Mouse (Mus musculus): ENCODE data around the gene Ccndbp1. TPM values are rescaled to one million over a fixed set of nuclear protein-coding genes. Genes with fewer than 3 reads are reported as not detected.

The Ccndbp1 gene
- total RNA-seq, 1 experiment from 2014 or later = 51.3 TPM

Small RNA genes within 50 kb of the gene (microRNA-seq; reads per million reads assigned to microRNA genes)
- 0 reads per million in 2 experiments for gene Gm44325

Other genes starting within 250 kb of the Ccndbp1 start
- gene Cdan1, start 158.3 kb upstream of the Ccndbp1 start, total RNA-seq (2021) = 29.0 and 30.4 TPM in 2 replicates
- gene Ttbk2, start 157.8 kb upstream of the Ccndbp1 start, total RNA-seq (2021) = 6.3 and 15.1 TPM in 2 replicates
- 27.7 and 40.6 TPM in 2 replicates for gene Ubr1, start 37.7 kb upstream of the Ccndbp1 start, total RNA-seq (2021)
- gene Tmem62, start 31.4 kb upstream of the Ccndbp1 start, total RNA-seq (2021) = 26.7 and 27.9 TPM in 2 replicates
- not detected in 2 replicates for gene Epb42, start 28.7 kb downstream of the Ccndbp1 start, total RNA-seq (2021)
- gene Tgm5, start 77.4 kb downstream of the Ccndbp1 start, total RNA-seq (2021) = not detected in 2 replicates
- not detected in 2 replicates for gene Tgm7, start 101.4 kb downstream of the Ccndbp1 start, total RNA-seq (2021)
- gene Adal, start 132.0 kb downstream of the Ccndbp1 start, total RNA-seq (2021) = 19.4 and 21.5 TPM in 2 replicates
- 11.4 and 12.3 TPM in 2 replicates for gene Lcmt2, start 132.2 kb downstream of the Ccndbp1 start, total RNA-seq (2021)
- 47.1 and 56.7 TPM in 2 replicates for gene Tubgcp4, start 162.3 kb downstream of the Ccndbp1 start, total RNA-seq (2021)
- 20.7 and 22.9 TPM in 2 replicates for gene Zscan29, start 162.7 kb downstream of the Ccndbp1 start, total RNA-seq (2021)